Mouse (Mus musculus) monocyte, adult 5-6 weeks (primary cell): Measurements from ENCODE around the gene Mettl1. TPM values are rescaled to one million over a fixed set of nuclear protein-coding genes. Genes with fewer than 3 reads are reported as not detected.
A peak's percentile ranks its signal among the peaks of the same experiment; 100 is the strongest.

ENCODE experiments used
- ATAC-seq: fragments of 153-309, 156-312 bp; replicated peaks from 2 replicates; pipeline ENCODE4 v1.8.0; 2017; ENCODE audit warnings: mild to moderate bottlenecking; ENCODE audit not compliant: low TSS enrichment, insufficient number of reproducible peaks, severe bottlenecking, poor library complexity, low FRiP score
- total RNA-seq: library from RNA; stranded (forward); fragments of 200-1000, 200-491, 200-594 nt; gene quantifications from 3 replicates; pipeline ENCODE4 v1.2.3, GENCODE M21; 2017

The Mettl1 gene
- 1.3 to 5.1 TPM (median 1.6 TPM) in 3 replicates for total RNA-seq

DNA sequence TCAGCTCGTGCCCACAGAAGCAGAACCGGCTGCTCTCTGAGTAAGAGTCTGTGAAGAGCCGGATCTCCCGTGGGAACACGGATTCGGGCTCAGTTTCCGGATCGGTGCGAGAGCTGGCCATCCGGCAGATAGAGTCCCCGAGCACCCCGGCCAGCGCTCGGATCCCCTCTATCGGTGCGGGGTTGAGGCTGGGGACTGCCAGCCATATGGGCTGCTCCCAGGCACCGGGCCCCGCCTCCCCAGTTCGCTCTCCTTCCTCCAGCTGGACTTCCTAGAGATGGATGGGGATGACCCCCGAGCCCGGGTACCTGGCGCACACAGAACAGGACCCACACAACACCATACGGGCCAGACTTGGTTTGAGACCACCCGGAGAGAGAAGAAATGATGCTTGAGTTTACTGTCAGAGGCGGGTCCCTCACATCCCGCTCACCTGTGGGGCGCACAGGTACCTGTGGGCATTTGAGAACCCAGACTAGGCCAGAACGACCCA, at the start of gene Mettl1, which contains the start of gene Eef1akmt3:
Gene Mettl1, plus strand, starts transcription at position 141 of the 493 bp plus-strand sequence.
Gene Eef1akmt3, minus strand, starts transcription at position 240 of the 493 bp plus-strand sequence.
- ATAC-seq: peak; percentile 2; the same call in 1 of the 2 replicates

DNA sequence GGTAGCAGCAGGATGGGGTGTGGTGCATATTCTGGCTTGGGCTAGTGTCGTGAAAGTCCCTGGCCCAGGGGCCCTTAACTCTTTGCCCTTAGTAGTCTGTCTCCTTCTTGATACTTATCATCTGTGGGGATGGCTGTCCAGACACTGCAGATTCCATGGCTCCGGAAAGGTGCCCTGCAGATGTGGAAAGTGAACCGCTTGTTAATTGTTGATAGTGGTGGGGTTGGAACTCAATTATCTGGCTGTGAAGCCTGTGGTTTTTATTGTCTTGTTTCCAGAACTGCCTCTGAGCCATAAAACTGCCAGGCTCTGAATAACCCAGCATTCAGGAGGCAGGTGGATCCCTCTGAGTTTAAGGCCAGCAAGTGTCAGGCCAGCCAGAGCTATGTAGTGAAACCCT, 49.5 kb upstream of the Mettl1 start:
- no peak for ATAC-seq

DNA sequence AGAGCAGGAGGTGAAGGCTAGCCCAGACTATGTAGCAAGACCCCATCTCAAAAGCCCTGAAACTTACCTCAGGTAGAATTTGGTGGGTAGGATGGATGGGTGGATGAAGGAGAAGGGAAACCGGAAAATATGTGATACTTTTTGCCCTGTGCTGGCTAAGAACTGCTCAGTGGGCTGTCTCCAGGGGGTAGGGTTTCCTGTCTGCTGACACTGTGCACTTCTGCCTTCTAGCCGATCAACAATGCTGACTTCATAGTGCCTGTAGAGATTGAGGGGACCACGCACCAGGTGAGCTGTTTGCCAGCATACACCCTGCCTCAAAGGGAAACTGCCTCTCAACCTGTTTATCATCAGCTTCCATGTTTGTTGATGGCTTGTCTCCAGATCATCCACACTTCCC, 47.6 kb upstream of the Mettl1 start:
- ATAC-seq: no peak

DNA sequence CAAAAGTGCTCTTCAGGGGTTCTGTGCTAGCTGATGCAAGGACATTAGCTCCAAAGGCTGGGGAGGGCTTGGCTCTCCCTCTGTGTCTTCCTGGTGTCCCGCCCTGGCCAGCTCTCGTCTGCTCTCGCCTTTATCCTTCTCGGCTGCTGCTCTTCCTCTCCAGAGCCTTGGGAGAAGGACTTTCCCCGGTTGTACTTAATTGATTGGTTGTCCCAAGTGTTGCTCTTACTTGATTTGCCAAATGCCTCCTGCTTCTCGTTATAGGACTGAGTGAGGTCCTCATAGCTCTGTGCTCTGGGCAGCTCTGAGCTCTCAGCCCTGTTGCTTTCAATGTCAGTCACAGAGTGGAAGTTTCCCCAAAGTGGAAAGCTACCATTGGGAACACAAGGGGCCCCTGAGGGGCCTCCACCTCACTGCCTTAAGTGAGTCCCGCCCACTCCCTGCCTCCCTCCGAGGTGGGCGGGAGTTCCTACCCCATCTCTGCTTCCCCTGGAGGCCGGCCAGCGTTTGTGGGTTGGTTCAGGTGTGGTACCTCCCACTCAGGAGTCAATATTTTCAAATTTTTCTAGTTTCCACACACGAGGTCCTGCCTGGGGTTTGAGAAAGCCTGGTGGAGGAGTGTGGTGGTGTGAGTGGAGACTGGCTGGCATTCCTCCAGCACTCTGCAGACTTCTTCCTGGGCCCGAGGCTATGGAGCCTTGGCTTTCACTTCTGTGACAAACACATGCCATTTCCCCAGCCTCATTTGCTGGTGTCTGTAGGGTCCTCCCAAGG, 43.7 kb upstream of the Mettl1 start:
- ATAC-seq: no peak

DNA sequence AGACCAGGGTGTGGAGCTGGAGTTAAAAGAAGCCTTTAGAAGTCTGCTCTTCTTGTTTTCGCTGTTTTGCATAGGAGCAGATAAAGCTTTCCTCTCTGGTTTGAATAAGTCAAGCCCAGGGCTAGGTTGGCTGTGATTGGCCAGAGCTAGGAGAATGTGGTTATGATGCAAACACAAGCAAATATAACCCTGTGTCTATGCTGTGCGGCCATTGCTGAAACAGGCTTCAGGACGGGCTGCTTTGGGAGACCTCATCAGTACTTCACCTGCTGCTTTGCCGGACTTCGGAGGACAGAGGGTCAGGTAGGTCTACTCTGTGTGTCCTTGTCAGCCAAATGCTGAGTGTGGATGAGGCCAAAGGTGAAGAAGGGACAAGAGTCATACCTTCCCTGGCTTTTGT, 40.7 kb upstream of the Mettl1 start, which contains the start of gene Avil:
Gene Avil, plus strand, starts transcription at position 181 of the 400 bp plus-strand sequence.
- no peak for ATAC-seq

DNA sequence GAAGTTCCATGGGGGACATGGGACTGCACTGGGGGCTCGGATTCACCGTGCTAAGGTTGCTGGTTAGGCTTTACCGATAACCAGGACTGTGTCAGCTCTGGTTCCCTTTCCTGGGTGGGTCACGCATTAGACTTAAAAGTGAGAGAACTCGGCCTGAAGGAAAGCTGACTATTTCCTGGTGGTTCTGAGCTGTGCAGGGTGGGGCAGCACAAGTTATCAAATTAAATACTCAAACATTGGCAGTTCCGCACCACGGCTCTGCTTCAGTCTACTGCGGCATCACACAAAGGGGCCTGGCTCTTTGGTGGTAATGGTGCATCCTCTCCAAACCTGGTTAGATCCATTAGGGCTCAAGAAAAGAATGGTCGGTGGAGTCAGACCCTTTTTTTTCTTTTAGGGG, 39.9 kb upstream of the Mettl1 start:
- ATAC-seq: no peak

DNA sequence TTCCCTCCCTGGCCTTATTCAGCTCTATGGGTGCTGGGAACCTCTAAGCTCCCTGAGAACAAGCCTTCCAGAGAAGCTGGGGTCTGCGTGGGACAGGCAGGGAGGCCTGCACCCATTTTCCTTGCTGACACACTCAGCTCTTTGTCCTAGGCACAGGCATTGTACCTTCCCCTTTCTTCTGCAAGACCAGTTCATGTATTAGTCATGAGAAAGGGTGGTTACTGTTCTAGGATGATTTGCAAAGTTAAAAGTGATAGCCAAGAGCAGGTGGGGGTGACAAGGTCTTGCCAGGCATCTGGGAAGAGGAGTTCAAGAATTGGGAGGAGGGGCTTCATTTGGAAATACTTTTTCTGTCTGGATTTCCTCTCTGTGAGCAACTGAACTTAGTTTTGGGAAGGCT, 39.2 kb upstream of the Mettl1 start:
- no peak for ATAC-seq

DNA sequence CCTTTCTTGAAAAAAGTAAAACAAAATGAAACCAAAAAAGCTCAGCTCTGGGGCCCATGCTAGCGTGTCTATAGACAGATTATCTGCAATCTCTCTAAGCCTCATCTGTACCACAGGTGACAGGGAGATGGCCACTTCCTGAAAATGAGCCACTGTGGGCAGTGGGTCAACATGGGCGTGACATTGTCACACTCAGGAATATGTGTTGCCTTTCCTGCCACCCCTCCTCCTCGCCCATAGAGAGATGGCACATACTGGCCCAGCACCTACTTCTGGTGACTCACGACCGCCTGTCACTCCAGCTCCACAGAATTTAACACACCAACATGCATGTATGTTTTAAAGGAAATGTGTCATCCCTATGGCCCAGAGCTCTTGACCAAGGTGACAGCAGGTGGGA, 38.4 kb upstream of the Mettl1 start:
- ATAC-seq: no peak; the same call in 1 of the 2 replicates

DNA sequence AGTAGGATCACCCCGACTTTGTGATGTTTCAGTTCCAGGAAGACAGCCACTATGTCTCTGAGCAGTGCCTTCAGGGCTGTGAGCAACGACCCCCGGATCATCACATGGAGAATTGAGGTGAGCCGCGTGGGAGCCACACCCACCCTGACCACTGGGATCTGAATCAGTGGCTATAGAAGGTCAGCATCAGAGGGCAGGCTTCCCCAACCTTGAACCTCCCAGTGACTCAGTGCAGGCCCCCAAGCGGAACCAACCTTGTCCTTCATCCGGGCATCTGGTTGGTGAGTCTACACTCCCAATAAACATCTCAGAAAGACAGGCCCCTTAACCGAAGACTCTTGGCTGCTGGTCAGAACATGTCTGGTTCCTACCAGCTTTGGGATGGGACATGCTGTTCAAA, 37.9 kb upstream of the Mettl1 start:
- ATAC-seq: no peak

DNA sequence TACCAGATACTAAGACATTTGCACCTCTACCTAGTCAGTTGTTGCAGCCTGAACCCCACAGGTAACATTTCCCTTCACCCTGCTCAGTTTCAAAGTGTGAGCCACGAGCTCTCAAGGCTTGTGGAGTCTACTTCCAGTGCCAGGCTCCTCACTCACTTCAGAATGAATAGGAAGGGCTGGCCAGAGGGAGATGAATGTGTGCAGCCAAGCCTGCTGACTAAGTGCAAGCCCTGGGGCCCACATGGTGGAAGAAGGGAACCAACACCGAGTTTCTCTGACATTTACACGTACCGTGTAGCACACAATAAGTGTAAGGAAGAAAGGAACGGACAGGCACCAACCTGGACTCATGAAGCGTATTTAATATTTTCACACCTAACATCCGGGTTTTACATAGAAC, 37.4 kb upstream of the Mettl1 start:
- ATAC-seq: no peak

DNA sequence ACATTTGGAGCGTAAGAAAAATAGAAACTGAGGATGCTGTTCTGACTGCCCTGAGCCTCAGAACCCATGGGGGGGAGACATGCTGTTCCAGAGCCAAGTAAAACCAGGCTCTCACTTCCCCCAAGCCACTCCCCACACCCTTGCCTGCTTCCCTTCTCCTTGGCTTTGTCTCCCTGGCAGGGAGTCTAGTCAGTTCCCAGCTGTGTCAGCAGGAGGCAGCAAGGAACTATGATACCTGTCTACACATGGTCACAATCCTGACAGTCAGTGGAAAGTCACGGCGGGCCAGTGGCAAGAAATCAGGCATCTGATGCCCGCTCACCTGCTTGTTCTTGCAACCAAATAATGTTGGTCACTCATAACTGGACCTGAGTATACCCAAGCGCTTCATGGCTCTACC, 24.7 kb upstream of the Mettl1 start:
- no peak; the same call in 1 of the 2 replicates for ATAC-seq

DNA sequence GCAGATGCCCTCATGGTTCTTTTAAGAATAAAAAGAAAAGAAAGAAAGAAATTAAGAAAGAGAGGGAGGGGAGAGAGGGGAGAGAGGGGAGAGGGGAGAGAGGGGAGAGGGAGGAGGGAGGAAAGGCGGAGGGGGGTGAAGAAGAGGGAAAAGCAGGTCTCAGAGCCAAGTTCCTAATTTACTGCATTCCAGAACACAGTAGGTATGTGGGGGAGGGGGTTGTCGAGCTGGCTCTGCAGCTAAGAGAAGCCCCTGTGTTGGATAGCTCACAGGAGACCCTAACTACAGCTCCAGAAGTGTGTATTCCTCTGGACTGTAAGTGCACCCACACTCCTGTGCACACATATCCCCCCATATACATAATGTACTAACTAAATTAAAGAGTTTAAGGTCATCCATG, 24.1 kb upstream of the Mettl1 start:
- no peak for ATAC-seq

DNA sequence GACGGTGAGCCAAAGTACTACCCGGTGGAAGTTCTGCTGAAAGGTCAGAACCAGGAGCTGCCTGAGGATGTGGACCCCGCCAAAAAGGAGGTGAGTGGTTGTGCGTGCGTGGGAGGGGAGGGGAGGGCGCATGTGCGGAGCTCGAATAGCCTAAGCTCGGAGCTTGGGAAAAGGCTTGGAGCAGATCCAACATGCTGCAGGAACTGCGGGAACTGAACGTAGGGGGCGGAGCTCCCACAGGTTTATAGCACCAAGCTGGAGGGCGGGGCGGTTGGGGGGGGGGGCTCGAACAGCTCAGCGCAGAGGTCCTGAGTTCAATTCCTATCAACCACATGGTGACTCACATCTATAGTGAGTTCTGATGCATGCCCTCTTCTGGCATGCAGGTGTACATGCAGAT, 22.8 kb upstream of the Mettl1 start:
- ATAC-seq: no peak

DNA sequence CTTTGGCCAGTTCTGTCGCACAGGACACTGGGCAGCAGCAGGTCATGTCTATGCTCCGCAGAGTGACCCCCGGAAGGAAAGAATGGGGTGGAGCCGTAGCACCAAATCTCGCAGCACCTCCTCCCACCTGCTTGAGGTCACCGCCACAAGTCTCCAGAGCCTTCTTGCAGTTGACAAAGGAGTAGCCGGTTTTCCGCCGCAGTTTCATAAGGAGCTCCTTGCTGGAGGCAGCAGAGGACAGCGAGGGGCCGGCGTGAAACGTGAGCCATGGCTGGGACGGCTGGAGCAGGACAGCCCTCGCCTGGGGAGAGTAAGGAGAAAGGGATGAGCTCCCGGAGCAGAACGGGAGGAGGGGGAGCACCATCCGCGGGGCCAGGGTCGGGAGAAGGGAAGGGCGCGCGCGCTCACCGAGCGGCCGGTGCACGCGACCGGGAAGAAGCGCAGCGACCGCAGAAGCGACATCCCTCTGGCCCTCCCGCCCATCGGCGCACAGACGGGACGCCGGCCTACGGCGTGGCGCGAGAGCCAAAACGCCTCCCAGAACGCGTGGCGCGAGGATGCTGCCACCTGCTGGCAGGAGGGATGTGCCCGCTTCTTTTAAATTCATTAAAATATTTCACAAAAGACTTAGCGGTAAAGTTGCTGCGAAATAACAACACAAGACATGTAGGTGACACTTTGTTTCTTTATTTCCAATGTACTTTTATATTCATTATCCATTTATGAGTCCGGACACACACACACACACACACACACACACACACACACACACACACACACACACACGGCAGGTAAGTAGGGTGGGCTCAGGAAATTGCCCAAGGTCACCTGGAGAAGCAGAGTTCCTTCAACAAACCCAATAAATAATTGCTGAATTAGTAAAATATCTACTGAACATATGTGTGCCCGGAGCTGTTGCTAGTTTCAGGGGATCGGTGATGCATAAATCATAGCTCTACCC, 10.6 kb upstream of the Mettl1 start, which contains the start of gene Tsfm:
Gene Tsfm, minus strand, starts transcription at position 505 of the 961 bp plus-strand sequence.
- peak; percentile 91 for ATAC-seq

DNA sequence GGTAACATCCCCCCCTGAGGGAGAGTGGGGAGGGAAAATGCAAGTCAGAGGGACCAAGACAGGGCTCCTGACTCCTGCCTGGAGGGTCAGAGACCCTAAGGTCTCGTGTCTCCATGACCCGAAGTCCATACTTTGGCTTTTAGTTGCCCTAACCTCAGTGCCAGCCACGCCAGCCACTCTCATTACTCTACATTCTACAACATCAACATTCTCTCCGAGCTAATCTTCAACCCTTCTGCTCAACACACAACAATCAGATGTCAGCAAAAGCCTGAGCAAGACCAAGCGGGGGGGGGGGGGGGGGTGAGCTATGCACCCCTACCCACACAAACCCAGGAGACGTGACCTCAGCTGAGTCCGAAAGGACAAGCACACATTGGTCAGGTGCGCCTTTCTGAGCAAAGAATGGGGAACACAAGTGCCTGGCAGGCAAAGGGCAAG, 7.9 kb upstream of the Mettl1 start:
- no peak for ATAC-seq

DNA sequence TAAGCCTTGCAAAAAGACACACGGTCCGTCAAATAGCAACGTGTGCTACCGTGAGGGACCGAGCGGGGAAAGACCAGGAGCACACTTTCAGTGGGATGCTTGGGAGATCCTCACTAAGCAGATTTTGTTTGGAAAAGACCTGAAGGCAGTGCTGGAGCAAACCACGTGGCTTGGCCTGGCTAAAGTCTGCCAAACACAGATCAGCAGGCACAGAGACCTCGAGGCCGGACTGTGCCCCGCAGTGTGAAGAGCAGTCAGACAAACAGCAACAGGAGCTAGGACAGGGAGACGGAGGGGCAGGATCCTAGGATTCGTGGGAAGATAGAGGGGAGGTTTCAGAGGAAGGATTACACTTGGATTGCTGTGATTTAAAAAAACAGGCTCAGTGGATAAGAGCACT, 4.9 kb upstream of the Mettl1 start:
- no peak for ATAC-seq

DNA sequence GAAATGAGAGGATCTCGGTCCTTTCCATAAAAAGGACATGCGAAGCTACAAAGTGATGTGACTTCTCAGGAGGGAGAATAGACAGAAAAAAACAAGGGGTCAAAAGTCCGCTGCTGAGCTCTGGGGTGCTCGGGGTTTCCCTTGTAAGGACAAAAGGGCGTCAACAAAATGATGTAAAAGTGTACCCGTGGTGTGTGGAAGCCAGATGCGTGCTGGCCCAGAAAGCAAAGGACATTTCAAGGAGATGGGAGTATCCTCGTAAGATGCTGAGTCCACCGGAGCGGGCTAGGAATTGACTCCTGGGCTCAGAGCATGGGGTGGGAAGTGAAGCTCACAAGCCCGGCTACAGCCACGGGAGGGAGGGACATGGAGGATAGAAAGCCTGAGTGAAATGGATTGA, 3.6 kb upstream of the Mettl1 start:
- no peak for ATAC-seq

DNA sequence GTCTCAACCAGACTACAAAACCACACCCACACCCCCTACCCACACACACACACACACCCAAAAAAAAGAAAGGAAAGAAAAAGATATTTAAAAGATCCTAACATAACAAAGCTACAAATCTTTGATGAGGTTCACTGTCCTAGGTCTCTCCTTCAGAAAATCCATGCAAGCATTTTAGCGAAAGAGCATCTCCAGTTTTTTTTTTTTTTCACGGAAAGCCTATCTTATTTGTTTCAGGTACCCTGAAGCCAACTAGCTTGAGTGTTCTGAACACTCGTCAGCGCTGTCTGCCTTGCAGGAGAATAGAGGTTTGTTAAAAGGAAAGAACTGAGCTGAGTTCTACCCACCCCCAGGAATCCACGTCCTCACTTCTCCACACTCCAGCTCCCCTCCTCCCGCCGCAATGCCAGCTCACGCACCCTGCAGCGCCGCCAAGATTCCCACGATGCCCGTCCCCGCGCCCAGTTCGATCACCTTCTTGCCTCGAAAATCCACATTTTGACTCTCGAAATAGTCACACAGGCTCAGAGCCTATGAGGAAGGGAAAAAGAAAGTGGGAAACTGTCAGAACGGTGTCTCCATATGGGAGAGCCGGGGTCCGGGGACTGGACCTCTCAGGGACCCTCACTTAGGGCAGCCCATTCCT, 522 bp upstream of the Mettl1 start:
- ATAC-seq: no peak
